Mouse (Mus musculus) bone marrow macrophage, adult 2 months (primary cell): ENCODE results near the gene Eno3.

Experiments
- CTCF ChIP-seq: IDR thresholded peaks from 2 replicates; pipeline ENCODE4 v1.5.1; 2012; ENCODE audit warnings: low read depth, mild to moderate bottlenecking, low read length, moderate library complexity
- POLR2A ChIP-seq: IDR thresholded peaks from 2 replicates; pipeline ENCODE4 v1.6.1; 2012; ENCODE audit warnings: mild to moderate bottlenecking, low read depth, low read length, borderline replicate concordance

- TF ChIP-seq CTCF (no peak), POLR2A (no peak)
Observed at GRCm38 (mm10) chr11:70651391-70651790, 5.6 kb upstream of the Eno3 start.
